Mouse (Mus musculus) natural killer cell, adult 2 months (primary cell): ENCODE data around the gene Ptprm.

ENCODE experiments used
- DNase-seq, 2 experiments: peaks; one replicate each; pipeline ENCODE4 v3.0.0; 2022; ENCODE audit warnings: low spot score in 2 of 2

Ptprm gene

DNA sequence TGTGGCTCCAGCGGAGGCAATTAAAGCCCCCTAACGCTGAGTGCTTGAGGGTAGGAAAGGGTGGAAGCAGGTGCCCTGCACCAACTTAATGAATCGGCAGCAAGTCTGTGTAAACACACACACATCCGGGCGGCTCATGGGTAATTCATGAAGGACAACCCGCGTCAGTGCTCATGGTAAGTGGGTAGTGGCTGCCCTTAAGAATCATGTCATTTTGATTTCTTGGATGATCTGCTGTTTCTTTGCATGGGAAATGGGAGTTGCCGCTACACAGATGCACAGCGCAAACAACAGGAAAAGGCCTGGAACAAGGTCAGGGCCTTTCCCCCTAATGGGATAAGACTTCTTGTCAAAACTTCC is 633.3 kb downstream of the Ptprm start:
- DNase-seq, result no peak

DNA sequence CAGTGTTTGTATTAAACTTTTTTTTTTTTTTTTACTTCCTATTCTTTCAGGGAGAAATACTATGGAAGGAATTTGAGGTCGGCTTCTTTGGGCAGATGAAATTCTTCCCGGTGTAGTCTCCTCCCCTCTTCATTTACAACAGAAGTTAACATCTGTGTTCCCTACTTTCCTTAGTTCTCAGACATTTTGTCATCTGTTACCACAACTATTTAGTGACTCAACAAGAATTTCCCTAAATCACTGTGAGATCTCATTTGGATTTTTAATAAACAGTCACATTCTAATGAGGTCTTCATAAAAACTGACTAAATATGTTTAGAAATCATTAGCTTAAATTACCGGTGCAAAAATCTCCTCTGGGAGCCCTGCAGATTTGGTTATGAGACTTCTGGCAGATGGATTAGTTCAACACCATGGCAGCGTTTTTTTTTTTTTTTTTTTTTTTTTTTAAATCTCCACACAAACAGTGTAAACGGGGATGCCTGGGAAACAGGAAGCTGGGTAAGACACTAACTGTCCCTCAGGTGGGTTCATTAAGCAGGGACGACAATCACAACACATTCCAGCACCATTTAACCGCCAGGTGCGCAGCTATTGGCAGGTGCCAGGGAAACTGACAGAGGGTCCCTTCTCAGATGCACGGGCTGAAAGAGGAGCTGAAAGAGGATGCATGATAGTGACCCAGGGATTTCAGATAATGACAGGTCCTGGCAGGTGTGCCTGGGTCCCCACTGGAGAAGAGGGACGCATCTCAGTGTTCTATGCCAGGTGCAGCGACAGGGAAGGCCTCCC is 633.9 kb downstream of the Ptprm start:
- DNase-seq, result no peak

DNA sequence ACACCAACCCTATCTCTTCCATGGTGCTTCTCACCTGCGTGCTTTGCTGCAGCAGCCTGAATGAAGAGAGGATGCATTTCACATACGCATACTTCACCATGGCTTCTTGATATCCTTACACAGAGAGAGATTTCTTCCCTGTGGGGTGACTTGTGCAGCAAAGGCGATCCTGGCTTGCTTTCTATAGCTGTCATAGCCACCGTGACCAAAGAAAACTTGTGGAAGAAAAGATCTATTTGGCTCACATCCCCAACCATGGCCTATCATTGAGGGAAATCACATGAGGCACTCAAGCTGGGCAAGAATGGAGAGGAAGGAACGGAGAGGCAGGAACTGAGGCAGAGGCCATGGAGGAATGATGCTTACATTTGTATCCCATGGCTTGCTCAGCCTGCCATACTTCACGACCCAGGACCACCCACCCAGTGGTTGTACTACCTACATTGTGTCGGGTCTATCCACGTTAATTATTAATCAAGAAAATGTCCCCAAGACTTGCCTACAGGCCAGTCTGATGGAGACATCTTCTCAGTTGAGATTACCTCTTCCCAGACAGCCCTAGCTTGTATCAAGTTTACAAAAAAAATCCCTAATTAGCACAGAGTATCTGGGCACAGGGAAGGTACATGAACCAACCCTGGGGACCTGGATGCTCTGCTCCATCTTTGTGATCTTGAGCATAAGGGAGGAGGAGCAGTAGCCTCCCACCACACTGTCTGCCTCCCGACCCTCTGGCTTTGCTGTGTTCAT is 641.6 kb downstream of the Ptprm start:
- DNase-seq, result no peak

DNA sequence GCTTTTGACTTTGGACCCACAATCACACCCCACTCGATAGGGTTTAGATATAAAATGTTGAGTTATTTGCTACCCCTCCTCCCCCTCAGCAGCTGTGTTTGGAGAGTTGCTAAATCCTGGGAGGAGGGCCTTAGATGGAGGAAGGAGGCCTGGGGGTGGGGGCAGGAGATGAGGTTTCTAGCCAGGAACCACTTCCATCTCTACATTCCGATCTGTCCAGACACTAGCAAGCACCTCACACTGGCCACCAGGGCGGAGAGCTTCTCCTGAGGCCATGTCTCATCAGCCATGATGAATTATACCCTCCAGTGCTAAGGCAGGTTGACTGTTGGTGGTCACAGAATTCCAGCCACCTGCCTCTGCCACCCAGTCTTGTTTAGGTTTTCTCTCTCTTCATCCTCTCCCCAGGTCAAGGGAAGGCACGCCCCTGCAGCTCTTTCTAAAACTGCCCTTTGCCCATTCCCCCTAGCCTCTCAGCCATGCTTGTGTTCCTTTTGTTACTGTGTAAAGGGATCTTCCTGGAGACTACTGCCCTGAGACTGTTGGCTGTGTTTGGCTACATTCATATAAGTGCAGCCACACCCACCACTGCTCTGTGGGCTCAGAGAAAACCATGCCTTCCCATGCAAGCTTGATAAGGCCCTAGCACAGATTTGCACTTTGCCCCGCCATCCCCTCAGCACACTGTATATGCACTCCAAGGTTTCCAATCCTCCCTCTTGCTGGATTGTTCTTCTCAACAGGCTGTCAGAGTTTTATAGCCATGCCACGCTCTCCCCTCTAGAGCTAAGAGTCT is 642.8 kb downstream of the Ptprm start:
- DNase-seq, result no peak

DNA sequence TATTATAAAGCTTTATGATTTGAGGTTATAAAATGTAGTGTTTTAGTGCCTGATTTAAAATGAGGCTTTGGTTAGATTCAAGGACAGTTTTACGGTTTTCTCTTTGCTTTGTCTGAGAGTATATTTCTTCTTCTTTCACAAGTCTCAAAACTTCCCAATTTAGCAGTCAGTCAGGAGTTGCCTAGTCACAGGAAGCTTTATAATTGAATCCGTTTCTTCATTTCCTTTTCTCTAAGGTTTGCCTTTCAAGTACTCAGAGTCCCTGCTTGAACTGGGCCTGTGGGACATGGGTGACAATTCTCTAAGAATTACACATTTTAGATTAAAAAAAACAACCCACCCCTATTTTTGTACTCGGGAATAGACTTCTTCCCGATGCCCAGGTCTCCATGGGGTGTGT is 643.7 kb downstream of the Ptprm start:
- DNase-seq, result no peak

DNA sequence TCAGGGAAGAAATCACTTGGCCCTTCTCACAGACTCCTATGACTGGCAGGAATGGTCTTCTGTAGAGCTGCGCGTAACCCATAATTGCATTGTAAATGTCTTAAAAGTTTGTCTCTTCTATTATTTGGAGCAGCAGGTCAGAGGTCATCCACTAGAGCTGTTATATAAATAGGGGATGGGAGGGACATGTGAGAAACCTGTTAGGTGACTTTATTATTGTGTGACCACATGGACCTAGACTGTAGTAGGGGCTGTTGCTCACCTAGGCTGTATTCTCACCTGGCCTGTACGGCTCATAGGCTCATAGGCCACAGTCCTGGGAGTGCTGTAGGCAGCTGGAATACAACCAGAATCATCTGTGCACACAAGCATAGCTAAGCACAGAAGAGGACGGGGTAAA is 645.5 kb downstream of the Ptprm start:
- no peak for DNase-seq

DNA sequence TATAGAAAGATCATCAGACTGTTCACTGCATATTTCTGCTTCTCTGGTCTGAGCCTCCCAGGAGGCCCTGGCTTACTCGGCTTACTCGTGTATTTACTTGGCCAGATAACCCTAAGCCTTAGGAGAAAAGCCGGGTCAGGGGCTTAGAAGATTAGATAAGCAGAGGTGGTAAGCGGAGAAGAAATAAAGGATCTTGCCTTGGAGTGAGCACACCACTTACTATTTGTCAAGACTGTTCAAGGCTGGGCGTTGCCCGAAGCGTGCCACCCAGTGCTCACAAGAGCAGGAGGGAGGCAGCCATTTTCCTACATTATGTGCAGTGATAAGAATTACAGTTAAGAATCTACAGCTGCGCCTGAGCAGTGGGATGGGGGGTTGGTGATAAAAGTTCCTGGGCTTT is 646.6 kb downstream of the Ptprm start:
- DNase-seq, result no peak

DNA sequence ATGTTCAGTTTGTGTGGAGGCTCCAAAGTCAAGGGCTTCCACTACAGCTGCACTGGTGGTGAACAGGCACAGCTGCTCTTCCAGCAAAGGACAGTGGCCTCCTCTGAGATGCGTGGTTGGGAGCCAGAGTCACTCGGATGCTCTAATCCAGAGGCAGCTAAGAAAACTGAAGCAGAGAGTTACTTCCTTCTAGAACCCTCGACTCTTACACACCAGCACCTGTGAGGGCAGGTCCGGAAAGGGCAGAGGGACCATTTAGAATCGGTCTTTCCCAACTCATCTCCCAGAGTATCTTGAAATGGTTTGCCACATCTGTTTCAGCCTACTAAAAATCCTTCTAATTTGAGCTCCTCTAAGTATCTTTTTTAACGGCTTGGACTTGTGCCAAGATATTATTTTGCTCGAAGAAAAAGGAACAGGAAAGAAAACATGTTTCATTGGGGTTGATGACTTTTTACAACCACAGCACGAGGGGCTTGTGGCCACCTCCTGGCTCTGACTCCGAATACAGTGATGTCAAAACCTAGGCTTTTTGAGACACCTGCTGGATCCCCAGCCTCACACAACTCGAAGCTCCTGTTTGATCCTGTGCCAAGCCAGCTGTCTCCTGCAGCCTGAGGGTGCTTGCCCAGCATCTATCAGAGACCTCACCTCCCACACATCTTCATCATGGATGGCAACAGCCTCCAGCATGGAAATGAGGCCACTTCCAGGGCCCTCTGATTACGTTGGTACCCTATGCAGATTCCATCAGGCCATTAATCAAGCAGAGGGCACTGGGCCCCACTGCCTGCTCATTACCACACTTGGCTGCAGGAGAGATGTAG is 652.7 kb downstream of the Ptprm start:
- DNase-seq, result no peak

DNA sequence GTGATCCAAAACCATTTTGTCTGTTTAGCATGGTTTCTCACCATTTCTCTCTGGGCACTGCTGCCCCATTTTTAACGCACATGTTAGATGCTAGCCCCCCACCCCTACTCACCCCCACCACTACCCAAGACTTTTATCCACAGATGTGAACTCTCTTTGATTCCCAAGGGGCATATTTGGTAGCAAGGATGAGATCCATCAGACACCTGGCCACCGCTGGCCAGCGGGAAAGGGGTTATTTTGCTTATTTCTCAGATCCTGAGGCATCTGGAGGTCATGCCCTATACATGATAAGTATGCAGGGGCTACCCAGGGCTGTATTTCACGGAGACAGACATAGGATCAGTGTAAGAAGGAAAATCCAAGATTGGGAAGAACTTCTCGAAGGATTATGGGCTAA is 654.4 kb downstream of the Ptprm start:
- DNase-seq, result no peak

DNA sequence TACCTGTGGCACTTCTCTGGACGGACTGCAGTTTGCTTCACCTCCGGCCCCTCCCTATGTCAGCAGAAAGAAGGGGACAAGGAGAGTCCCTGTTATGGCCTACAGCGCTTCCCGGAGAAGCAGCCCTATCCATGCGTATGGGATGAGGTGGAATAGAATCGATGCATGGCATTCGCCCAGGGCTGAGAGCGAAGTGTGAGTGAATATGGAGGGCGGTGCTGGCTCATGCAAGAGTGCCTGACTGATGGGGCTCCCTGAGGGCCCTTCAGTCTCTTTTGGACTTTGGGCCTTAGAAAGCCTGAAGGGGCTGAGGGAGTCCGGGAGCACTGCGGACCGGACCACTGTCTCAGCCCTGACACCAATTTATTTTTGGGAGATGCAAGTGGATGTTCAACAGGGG is 656.6 kb downstream of the Ptprm start:
- no peak for DNase-seq

DNA sequence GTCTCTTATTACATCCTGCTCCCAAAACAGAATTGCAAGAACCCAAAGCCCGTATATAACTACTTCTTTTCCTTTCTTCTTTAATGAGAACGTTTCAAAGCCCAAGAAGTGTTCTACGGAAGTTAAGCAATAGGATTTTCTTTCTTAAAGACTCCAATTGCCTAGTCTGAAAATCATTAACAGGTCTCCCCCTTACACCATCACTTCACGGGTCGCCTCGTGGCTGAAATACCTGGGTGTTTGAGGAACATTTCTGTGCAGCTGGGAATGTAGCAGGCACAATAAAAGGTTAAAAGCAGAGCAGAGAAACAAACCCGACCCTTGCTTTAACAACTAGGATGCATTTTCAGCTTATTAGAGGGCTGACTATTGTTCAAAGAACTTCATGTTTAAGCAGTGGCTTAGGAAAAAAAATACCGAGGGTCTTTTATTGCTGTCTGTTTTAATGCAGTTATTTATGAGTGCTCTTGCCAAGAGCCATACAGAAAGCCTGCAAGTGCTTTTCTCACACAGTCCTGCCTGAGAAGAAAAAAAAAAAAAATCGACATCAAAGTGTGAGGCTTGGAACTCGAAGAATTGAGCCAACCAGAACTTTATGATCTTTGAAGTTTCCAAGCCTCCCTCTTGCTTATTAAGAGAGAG is 657.6 kb downstream of the Ptprm start:
- DNase-seq, result no peak

DNA sequence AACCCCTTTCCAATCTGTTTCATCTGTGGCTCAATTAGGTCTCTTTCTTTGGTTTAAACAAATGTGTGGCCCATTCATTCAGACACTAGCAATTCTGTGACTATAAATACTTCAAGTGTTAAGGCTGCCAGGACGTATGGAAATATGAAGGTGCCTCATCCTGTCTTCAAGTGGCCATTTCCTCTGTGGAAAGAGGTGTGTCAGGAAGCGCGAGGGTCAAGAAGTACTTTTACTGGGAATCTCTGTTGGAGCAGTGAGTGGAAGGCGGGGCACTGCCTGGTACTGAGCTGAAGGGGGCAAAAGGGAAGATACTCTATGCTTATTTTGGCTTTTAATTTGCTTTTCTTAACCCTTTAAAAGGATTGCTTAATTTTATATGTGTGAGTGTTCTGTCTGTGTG is 659.9 kb downstream of the Ptprm start:
- no peak for DNase-seq

DNA sequence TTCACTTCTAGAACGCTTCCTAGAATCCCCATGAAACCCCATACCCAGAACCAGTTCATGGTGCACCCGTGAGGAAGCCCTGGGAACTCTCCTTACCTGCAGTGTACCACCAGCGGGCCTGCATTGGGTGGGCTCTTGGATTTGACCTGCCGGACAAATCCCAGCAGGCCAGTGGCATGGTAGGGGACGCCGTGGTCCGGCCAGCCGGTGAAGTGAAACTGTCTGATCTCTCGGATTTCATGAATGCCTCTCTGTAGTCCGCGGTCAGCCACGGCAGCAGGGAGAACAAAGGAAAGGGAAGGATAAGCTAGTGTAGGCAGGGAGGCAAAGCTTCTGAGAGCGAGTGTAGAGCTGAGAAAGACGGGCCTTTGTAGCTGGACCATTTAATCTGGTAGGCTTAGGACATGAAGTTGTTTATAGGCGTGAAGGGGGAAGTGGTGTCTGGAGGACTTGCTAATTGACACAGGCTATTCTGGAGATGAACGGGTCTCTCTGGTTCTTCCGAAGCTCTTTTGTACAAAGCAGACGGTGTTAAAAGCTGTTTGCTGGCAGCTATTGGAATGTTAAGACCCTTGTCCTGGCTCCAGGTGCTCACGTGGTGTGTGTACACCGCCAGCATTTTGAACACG is 660.5 kb downstream of the Ptprm start:
- DNase-seq, result no peak

DNA sequence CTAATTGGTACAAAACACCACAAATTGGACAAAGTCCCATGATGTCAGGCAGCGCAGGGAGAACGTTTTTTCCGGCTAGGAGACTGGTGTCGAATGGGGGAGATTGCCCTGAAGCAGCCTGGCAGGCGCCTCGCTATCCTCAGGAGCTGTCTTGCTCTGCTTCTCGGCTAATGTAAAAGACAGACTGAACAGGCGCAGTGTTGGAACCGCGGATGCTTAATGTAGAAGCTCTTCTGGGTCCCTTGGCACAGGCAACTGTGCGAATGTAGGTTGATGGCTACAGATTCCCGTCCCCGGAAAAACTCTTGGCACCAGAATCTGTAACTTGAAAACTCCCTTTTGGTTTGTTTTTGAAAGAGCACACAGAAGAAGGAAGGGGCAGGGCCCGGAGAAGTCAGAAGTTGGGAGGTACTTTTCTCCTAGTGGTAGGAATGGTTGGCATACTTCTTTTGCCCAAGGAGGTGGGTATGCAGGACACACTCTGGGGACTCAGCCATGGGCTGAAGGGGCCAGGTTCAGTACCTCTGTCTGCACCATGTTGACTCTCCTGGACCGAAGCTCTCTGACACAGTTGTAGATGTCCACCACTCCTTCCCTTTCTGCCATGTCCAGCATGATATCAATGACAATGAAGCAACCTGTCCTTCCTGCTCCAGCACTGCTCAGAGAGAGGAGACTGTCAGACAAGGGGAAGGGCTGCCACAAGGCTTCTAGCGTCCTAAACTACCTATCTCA is 661.1 kb downstream of the Ptprm start:
- no peak for DNase-seq

DNA sequence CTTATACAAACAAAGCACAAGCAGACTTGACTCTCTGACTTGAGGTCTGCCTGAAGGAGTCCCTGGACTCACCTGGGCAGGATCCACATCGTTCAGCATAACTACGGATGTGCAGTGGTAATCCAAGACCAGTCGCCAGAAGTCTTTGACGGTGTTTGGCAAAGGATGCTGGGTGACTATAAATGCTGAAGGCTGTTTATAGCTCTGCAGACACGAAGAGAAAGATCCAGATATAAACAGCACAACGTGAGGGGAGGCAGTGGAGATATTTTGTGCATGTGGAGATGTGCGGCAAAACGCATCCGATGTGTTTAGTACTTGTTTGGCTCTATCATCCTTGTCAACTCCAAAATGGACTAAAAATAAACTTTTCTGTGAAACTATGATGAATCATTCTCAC is 666.1 kb downstream of the Ptprm start:
- no peak for DNase-seq

DNA sequence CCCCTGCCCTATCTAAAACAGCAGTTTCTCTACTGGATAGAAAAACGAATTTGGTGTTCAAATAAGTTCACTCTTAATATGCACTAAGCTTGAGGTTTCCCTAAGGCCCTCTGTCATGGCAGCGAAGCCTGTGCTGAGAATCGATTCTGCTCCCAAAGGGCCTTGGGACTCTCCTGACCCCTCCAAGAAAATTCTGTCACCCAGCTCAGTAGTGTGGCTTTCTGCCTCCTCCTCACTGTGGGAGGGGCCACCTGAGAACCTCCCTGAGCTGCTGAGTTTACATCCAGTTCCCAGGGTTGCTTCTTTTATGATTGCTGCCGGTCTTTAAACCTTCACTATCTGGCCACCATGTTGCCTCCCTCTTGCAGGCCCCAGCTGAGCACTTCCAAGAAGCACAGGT is 666.7 kb downstream of the Ptprm start:
- no peak for DNase-seq

DNA sequence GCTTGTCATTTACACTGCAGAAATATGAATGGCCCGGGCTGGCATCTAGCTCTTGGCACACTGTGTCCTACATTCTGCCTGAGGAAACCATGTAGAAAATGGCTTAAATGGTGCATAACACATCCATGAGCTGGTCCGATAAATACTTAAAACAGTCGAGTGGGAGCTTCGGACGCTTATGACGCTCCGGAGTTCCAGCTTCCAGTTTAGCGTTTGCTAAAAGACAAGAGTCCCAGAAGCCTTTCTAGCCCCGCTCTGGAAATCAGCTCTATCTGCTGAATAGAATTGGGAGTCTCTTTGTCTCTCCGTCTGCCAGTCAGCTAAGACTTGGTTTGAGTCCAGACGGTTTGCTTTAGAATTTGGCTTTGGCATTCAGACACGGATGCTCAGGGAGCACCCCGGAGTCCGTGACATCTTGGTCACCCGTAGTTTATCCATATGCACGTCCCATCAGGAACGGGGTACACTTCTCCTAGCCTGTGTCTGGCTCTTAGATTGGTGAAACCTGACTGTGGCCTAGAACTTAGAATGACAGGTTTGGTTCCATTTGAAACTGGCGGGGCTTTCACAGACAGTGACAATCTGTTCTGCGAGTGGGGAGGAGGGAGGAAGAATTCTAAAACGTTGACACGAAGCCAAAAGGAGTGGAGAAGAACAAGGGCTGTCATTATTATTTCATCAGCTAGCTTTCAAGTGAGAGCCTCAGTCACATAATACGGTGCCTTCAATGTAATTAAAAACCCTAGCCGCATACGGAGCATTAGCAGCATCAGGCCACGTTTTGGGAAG is 667.4 kb downstream of the Ptprm start:
- DNase-seq, result no peak

DNA sequence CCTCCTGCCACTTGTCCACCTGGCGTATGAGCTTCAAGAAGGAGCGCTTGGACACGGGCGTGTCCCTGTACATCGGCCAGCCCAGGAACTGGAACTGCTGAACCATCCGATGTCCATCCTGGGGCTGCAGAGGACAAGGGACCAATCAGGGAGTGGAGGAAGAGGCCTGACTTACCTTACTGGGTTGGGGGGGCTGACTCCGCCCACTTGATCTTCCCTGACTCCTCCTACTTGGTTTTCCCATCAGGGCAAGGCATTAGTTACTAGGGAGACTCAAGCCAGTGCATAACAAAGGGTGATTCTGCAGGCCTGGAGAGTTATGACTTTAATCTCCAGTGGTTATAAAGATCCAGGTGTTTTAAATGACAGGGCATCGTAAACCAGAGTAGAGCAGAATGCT is 670.8 kb downstream of the Ptprm start:
- no peak for DNase-seq

DNA sequence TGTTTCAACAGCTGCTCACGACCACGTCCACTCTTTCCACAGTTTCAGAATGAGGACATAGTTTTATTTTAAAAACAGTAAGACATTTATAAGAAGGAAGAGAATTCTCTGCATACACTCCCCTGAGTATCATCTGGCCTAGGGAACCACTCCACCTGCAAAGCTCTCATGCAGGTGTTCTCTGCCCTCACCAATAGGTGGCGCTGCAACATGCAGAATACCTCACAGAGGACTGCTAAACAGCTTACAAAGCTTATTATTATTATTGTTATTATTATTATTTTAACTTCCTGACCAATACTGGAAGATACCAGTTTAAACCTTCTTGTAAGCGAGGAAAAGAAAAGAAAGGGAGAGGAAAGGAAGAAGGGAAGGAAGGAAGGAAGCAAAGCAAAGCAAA is 673.6 kb downstream of the Ptprm start:
- no peak for DNase-seq
